Mouse (Mus musculus): ENCODE measurements at regions not wholly inside any gene's neighbourhood (a gene's known extent, or its start where the extent isn't known, plus 50 kb on each side); places are given as distances from the start of the nearest gene placed in this dataset.

DNA sequence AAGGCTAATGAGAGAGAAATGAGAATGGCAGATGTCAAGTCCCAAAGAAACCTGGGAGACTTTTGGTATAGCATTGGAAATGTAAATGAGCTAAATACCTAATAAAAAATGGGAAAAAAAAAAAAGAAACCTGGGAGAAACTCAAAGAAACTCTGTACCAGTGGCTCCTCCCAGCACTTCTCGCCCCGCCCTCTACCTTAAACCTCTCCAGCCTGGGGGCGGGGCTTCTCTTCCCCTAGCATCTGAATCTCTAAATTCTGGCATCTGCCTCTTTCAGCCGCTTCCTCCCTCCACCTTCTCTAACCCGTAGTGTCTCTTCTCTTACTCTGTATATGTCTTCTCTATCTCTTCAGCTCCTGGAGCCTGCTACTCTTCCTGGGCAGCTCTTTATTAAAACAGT lies 53.2 kb downstream of the Gpr6 start:
- Histone ChIP-seq H3K4me1 (replicated peaks) (peaks cover under 1% of the 10 kb centered on the region), H3K4me2 (no peak overlapping the region), H3K36me3 (no peaks in the 10 kb centered on the region), H3K9me3 (replicated peaks) (no peaks in the 10 kb centered on the region), H3K27me3 (peaks cover 9% of the 10 kb centered on the region; the same call in 1 of the 2 replicates), H3K27ac (no peak overlapping the region), H3K9ac (no peak overlapping the region), H3K4me3 (replicated peaks) (no peak overlapping the region)
- 35% methylated on average over 5 of the region's 5 CpGs for WGBS (ENCODE audit: insufficient replicate concordance)
- DNase-seq: peak; percentile 23
- no peak for ATAC-seq (ENCODE audit: low read depth)

- DNase-seq: no peak
- Histone ChIP-seq H3K4me1 (replicated peaks) (no peaks in the 10 kb centered on the region; the same call in 1 of the 2 replicates), H3K27ac (no peak overlapping the region), H3K9me3 (replicated peaks) (no peaks in the 10 kb centered on the region), H3K27me3 (peaks cover 9% of the 10 kb centered on the region; the same call in 1 of the 2 replicates), H3K4me3 (replicated peaks) (no peak overlapping the region), H3K36me3 (no peaks in the 10 kb centered on the region), H3K9ac (no peak overlapping the region), H3K4me2 (no peak overlapping the region)
- no peak for ATAC-seq (ENCODE audit: low read depth)
- 48% methylated on average over 7 of the region's 7 CpGs for WGBS (ENCODE audit: insufficient replicate concordance)
Observed at GRCm38 (mm10) chr10:41016547-41016946, 55.5 kb downstream of the Gpr6 start.

DNA sequence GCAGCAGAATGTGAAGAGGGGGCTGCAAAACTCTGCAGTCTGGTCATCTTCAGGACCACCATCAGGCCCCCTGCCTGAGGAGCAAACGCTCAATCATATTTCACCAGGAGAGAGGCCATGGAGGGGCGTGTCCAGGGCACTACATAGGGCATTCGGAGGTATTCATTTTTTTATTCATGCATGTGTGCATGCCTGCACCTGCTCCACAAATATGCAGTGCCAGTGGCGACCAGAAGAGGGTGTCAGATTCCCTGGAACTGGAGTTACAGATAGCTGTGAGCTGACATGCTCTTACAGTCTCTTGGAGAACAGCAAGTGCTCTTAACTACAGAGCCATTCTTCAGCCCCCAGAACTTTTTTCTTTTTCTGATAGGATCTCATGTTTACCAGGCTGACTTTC lies 56.4 kb downstream of the Gpr6 start:
- Histone ChIP-seq H3K9me3 (replicated peaks) (no peaks in the 10 kb centered on the region), H3K36me3 (no peaks in the 10 kb centered on the region), H3K27ac (no peak overlapping the region), H3K9ac (0 out of 2 replicates have a peak overlapping the region, but pooled peaks have one; percentile 9), H3K4me3 (replicated peaks) (no peak overlapping the region), H3K4me2 (no peak overlapping the region), H3K27me3 (peaks cover 9% of the 10 kb centered on the region; the same call in 1 of the 2 replicates), H3K4me1 (replicated peaks) (no peaks in the 10 kb centered on the region; the same call in 1 of the 2 replicates)
- ATAC-seq (ENCODE audit: low read depth) (peak; percentile 65; the same call in 1 of the 2 replicates), DNase-seq (peak; percentile 57)
- WGBS (ENCODE audit: insufficient replicate concordance): 27% methylated on average over 4 of the region's 4 CpGs

GRCm38 (mm10) chr10:41010585-41010984 lies 61.5 kb downstream of the Gpr6 start:
- ATAC-seq (ENCODE audit: low read depth): no peak

DNA sequence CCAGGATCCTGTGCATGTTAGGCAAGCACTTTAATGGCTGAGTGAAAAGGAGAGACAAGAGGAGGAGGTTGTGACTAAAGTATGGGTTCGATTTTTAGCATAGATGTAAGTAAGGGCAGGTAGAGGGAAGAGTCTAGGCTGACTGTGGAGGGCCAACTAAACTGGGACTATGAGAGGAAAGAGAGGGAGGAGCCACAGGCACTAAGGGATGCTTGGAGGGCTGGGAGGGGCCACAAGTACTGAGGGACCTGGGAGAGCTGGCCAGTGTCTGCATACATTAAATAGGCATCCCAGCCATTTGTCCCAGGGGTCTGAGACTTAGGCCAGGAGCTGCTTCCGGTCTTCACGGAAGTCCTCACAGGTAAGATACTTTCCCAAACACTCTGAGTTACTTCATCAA lies 64.2 kb downstream of the Gpr6 start:
- no peaks in the 10 kb centered on the region for H3K9me3 ChIP-seq (replicated peaks)
- H3K27ac ChIP-seq: peak overlapping the region; percentile 89
- no peak overlapping the region for H3K4me2 ChIP-seq
- 63% methylated on average over 3 of the region's 3 CpGs for WGBS (ENCODE audit: insufficient replicate concordance)
- H3K4me1 ChIP-seq (replicated peaks): peaks cover 44% of the 10 kb centered on the region
- no peak overlapping the region for H3K4me3 ChIP-seq (replicated peaks)
- 0 out of 2 replicates have a peak overlapping the region, but pooled peaks have one; percentile 60 for H3K9ac ChIP-seq
- ATAC-seq (ENCODE audit: low read depth) (peak; percentile 27; the same call in 1 of the 2 replicates), DNase-seq (no peak)
- H3K27me3 ChIP-seq: no peaks in the 10 kb centered on the region
- H3K36me3 ChIP-seq: no peaks in the 10 kb centered on the region

More at GRCm38 (mm10) chr10:41010585-41010984, 61.5 kb downstream of the Gpr6 start:
- no peak overlapping the region for H3K4me2 ChIP-seq
- H3K9ac ChIP-seq: no peak overlapping the region
- H3K9me3 ChIP-seq (replicated peaks): no peaks in the 10 kb centered on the region
- 66% methylated on average over 2 of the region's 2 CpGs for WGBS (ENCODE audit: insufficient replicate concordance)
- DNase-seq: no peak
- H3K27me3 ChIP-seq: peaks cover 3% of the 10 kb centered on the region; the same call in 1 of the 2 replicates
- H3K4me1 ChIP-seq (replicated peaks): peaks cover 32% of the 10 kb centered on the region
- no peak overlapping the region for H3K4me3 ChIP-seq (replicated peaks)
- no peak overlapping the region for H3K27ac ChIP-seq
- H3K36me3 ChIP-seq: no peaks in the 10 kb centered on the region

GRCm38 (mm10) chr10:41006634-41007033 lies 65.5 kb downstream of the Gpr6 start:
- ATAC-seq (ENCODE audit: low read depth): peak; percentile 99
- Histone ChIP-seq H3K27ac (peak overlapping the region; percentile 89), H3K36me3 (no peaks in the 10 kb centered on the region), H3K4me1 (replicated peaks) (peaks cover 44% of the 10 kb centered on the region), H3K4me3 (replicated peaks) (peak overlapping the region; percentile 18; the same call in 1 of the 2 replicates), H3K9me3 (replicated peaks) (no peaks in the 10 kb centered on the region), H3K27me3 (peaks cover 3% of the 10 kb centered on the region; the same call in 1 of the 2 replicates), H3K9ac (peak overlapping the region; percentile 60), H3K4me2 (peak overlapping the region; percentile 61)
- peak; percentile 87 for DNase-seq
- WGBS (ENCODE audit: insufficient replicate concordance): 26% methylated on average over 9 of the region's 9 CpGs

- no peaks in the 10 kb centered on the region for H3K9me3 ChIP-seq (replicated peaks)
- ATAC-seq (ENCODE audit: low read depth): no peak
- H3K9ac ChIP-seq: peak overlapping the region; percentile 49; the same call in 1 of the 2 replicates
Observed at GRCm38 (mm10) chr10:41005776-41006175, 66.3 kb downstream of the Gpr6 start.

GRCm38 (mm10) chr10:41004753-41005152 lies 67.3 kb downstream of the Gpr6 start:
- DNase-seq (no peak), ATAC-seq (ENCODE audit: low read depth) (no peak)
- no peak overlapping the region for H3K4me2 ChIP-seq
- WGBS (ENCODE audit: insufficient replicate concordance): 59% methylated on average over 3 of the region's 3 CpGs
- peak overlapping the region; percentile 78 for H3K27ac ChIP-seq
- peaks cover 44% of the 10 kb centered on the region for H3K4me1 ChIP-seq (replicated peaks)
- no peaks in the 10 kb centered on the region for H3K36me3 ChIP-seq
- peaks cover 3% of the 10 kb centered on the region; the same call in 1 of the 2 replicates for H3K27me3 ChIP-seq
- H3K9ac ChIP-seq: no peak overlapping the region
- no peak overlapping the region for H3K4me3 ChIP-seq (replicated peaks)
- H3K9me3 ChIP-seq (replicated peaks): no peaks in the 10 kb centered on the region

More at GRCm38 (mm10) chr10:41005776-41006175, 66.3 kb downstream of the Gpr6 start:
- Histone ChIP-seq H3K4me2 (no peak overlapping the region), H3K36me3 (no peaks in the 10 kb centered on the region), H3K27me3 (peaks cover 3% of the 10 kb centered on the region; the same call in 1 of the 2 replicates), H3K4me3 (replicated peaks) (no peak overlapping the region), H3K4me1 (replicated peaks) (peaks cover 44% of the 10 kb centered on the region), H3K27ac (peak overlapping the region; percentile 78)
- no peak for DNase-seq
- 79% methylated on average over 9 of the region's 9 CpGs for WGBS (ENCODE audit: insufficient replicate concordance)

DNA sequence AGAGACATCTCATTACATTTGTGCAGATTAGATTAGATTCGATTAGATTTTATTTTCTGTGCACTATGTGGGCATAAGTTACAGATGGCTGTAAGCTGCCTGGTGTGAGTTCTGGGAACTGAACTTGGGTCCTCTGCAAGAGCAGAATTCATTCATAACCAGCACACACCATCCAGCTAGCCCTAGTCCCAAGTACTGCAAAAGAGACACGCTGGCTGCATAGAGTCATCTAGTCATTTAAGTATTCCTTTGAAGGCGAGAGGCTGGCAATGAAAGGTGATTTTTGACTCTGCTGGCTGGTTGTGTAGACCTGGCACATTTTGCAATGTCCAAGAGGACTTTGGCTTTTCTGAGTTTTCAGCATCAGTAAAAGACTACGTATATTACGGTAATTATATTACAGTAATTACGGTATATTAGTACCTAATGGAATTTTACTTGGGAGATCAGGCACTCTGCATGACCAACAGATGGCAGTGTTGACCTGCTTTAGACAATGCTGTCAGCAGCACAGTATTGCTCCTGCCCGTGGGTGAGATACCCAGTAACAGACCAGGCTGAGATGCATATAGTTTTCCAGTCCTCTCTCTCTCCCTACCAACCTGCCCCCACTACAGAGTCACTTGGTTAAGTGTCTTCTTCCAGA lies 67.9 kb downstream of the Gpr6 start:
- Histone ChIP-seq H3K36me3 (no peaks in the 10 kb centered on the region), H3K27ac (no peak overlapping the region), H3K4me1 (replicated peaks) (peaks cover 44% of the 10 kb centered on the region), H3K9ac (no peak overlapping the region), H3K27me3 (peaks cover 3% of the 10 kb centered on the region; the same call in 1 of the 2 replicates), H3K4me2 (no peak overlapping the region), H3K4me3 (replicated peaks) (no peak overlapping the region), H3K9me3 (replicated peaks) (no peaks in the 10 kb centered on the region)
- DNase-seq (peak; percentile 71), ATAC-seq (ENCODE audit: low read depth) (peak; percentile 49)
- 31% methylated on average over 7 of the region's 7 CpGs for WGBS (ENCODE audit: insufficient replicate concordance)

- Histone ChIP-seq H3K9ac (no peak overlapping the region), H3K4me1 (replicated peaks) (peaks cover 38% of the 10 kb centered on the region), H3K4me2 (no peak overlapping the region), H3K27ac (no peak overlapping the region), H3K27me3 (peaks cover 3% of the 10 kb centered on the region; the same call in 1 of the 2 replicates), H3K36me3 (no peaks in the 10 kb centered on the region), H3K9me3 (replicated peaks) (no peaks in the 10 kb centered on the region), H3K4me3 (replicated peaks) (no peak overlapping the region)
- ATAC-seq (ENCODE audit: low read depth) (no peak), DNase-seq (no peak)
- WGBS (ENCODE audit: insufficient replicate concordance): 62% methylated on average over 3 of the region's 3 CpGs
Observed at GRCm38 (mm10) chr10:41003197-41003596, 68.9 kb downstream of the Gpr6 start.

DNA sequence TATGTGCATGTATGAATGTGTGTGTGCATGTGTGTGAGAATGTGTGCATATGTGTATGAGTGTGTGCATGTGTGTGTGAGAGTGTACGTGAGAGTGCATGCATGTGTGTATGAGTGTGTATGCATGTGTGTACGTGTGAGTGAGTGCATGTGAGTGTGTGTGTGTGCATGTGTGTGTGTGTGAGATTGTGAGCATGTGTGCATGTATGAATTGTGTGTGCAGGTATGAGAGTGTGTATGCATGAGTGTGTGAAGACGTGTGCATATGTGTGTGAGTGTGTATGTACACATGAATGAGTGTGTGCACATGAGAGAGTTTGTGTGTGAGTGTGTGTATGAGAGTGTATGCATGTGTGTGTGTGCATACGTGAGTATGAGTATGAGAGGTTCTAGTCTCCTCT lies 71.1 kb downstream of the Gpr6 start:
- Histone ChIP-seq H3K9me3 (replicated peaks) (no peaks in the 10 kb centered on the region), H3K27ac (no peak overlapping the region), H3K9ac (no peak overlapping the region), H3K27me3 (peaks cover 3% of the 10 kb centered on the region; the same call in 1 of the 2 replicates), H3K4me2 (no peak overlapping the region), H3K4me1 (replicated peaks) (peaks cover 16% of the 10 kb centered on the region), H3K36me3 (no peaks in the 10 kb centered on the region), H3K4me3 (replicated peaks) (no peak overlapping the region)
- DNase-seq (no peak), ATAC-seq (ENCODE audit: low read depth) (no peak)
- WGBS (ENCODE audit: insufficient replicate concordance): 70% methylated on average over 4 of the region's 4 CpGs

Measured in liver, embryonic 13.5 days (tissue).